In genomic region chr11:102207825-102208777, GRCm38 (mm10) we compare ENCODE assay signal across 8 mouse cellular contexts. TPM values are rescaled to one million over a fixed set of nuclear protein-coding genes. Genes with fewer than 3 reads are reported as not detected.
DNase-seq lines count a peak whose midpoint lies in the region; ATAC-seq and TF ChIP-seq lines count a peak whose summit lies in the region.

No protein-coding gene starts in this region.

- peak overlapping the region; percentile 68 for H3K27ac ChIP-seq in forebrain, embryonic 10.5 days
- no peak overlapping the region for H3K27ac ChIP-seq in forebrain, embryonic 11.5 days (ENCODE audit: low read depth, low read length)
- peak overlapping the region; percentile 8; the same call in 1 of the 2 replicates for H3K27ac ChIP-seq in bone marrow macrophage, adult 2 months (ENCODE audit: insufficient read depth, low read depth, low read length)
- H3K27ac ChIP-seq in heart, embryonic 14.5 days (replicated peaks in 1 of 2; ENCODE audit: control insufficient read depth in 1 of 2, insufficient read depth in 1 of 2, low read depth in 2 of 2, low read length in 2 of 2) = peak overlapping the region; percentile 62 to 68
- no peak overlapping the region for H3K27ac ChIP-seq in limb, embryonic 14.5 days (replicated peaks; ENCODE audit: low read depth, low read length)
- H3K27ac ChIP-seq in neural tube, embryonic 15.5 days (replicated peaks) = peak overlapping the region; percentile 51

- H3K27me3 ChIP-seq in forebrain, embryonic 10.5 days (ENCODE audit: poor library complexity, severe bottlenecking) = peaks cover 3% of the 10 kb centered on the region; the same call in 1 of the 2 replicates
- H3K27me3 ChIP-seq in forebrain, embryonic 11.5 days (ENCODE audit: control insufficient read depth, insufficient read depth, low read length) = no peaks in the 10 kb centered on the region
- no peaks in the 10 kb centered on the region for H3K27me3 ChIP-seq in heart, embryonic 14.5 days (ENCODE audit: control insufficient read depth, insufficient read depth, low read length)
- no peaks in the 10 kb centered on the region for H3K27me3 ChIP-seq in limb, embryonic 14.5 days (ENCODE audit: control insufficient read depth, insufficient read depth, low read length)
- H3K27me3 ChIP-seq in neural tube, embryonic 15.5 days (replicated peaks) = no peaks in the 10 kb centered on the region

- no peak overlapping the region for H3K4me2 ChIP-seq in forebrain, embryonic 11.5 days (ENCODE audit: low read depth, low read length, severe bottlenecking)
- H3K4me2 ChIP-seq in heart, embryonic 14.5 days (ENCODE audit: low read length) = peak overlapping the region; percentile 51
- no peak overlapping the region for H3K4me2 ChIP-seq in limb, embryonic 14.5 days (replicated peaks; ENCODE audit: low read depth, low read length, severe bottlenecking)
- H3K4me2 ChIP-seq in neural tube, embryonic 15.5 days = peak overlapping the region; percentile 0; the same call in 1 of the 2 replicates

- no peaks in the 10 kb centered on the region for H3K9me3 ChIP-seq in forebrain, embryonic 10.5 days
- H3K9me3 ChIP-seq in forebrain, embryonic 11.5 days (ENCODE audit: control insufficient read depth, low read length) = no peaks in the 10 kb centered on the region
- H3K9me3 ChIP-seq in heart, embryonic 14.5 days (ENCODE audit: control insufficient read depth, low read length) = no peaks in the 10 kb centered on the region
- no peaks in the 10 kb centered on the region for H3K9me3 ChIP-seq in limb, embryonic 14.5 days (ENCODE audit: control insufficient read depth, low read length)
- no peaks in the 10 kb centered on the region for H3K9me3 ChIP-seq in neural tube, embryonic 15.5 days (replicated peaks)

- no peak for ATAC-seq in forebrain, embryonic 11.5 days (replicated peaks; ENCODE audit: low FRiP score)
- no peak for ATAC-seq in heart, embryonic 14.5 days (ENCODE audit: insufficient number of reproducible peaks, insufficient read depth, low FRiP score, low read depth)
- ATAC-seq in limb, embryonic 14.5 days (ENCODE audit: low FRiP score, low read depth) = peak; percentile 27; the same call in 1 of the 2 replicates
- ATAC-seq in neural tube, embryonic 15.5 days (ENCODE audit: low FRiP score) = 0 out of 2 replicates have a peak, but pooled peaks have one; percentile 25
- ATAC-seq in erythroid progenitor cell, adult 5-6 weeks (replicated peaks; ENCODE audit: low FRiP score, poor library complexity, severe bottlenecking) = no peak

- H3K4me3 ChIP-seq in forebrain, embryonic 10.5 days = peak overlapping the region; percentile 23
- H3K4me3 ChIP-seq in forebrain, embryonic 11.5 days (ENCODE audit: low read depth, low read length) = no peak overlapping the region
- no peak overlapping the region for H3K4me3 ChIP-seq in bone marrow macrophage, adult 2 months (ENCODE audit: insufficient read depth, low read length)
- H3K4me3 ChIP-seq in heart, embryonic 14.5 days (ENCODE audit: control insufficient read depth in 1 of 2, insufficient read depth in 1 of 2, low read depth in 1 of 2, low read length in 2 of 2) = no peak overlapping the region
- no peak overlapping the region for H3K4me3 ChIP-seq in limb, embryonic 14.5 days (replicated peaks; ENCODE audit: low read length)
- H3K4me3 ChIP-seq in neural tube, embryonic 15.5 days (replicated peaks) = no peak overlapping the region

- H3K36me3 ChIP-seq in forebrain, embryonic 10.5 days (replicated peaks) = peaks cover 31% of the 10 kb centered on the region
- no peaks in the 10 kb centered on the region; the same call in 1 of the 2 replicates for H3K36me3 ChIP-seq in forebrain, embryonic 11.5 days (ENCODE audit: control insufficient read depth, insufficient read depth, low read length)
- H3K36me3 ChIP-seq in heart, embryonic 14.5 days (ENCODE audit: control insufficient read depth, insufficient read depth, low read length) = peaks cover 43% of the 10 kb centered on the region
- H3K36me3 ChIP-seq in limb, embryonic 14.5 days (ENCODE audit: control insufficient read depth, insufficient read depth, low read length) = peaks cover 42% of the 10 kb centered on the region
- H3K36me3 ChIP-seq in neural tube, embryonic 15.5 days = peaks cover 37% of the 10 kb centered on the region

- 44% methylated on average over 11 of the region's 11 CpGs for WGBS in forebrain, embryonic 10.5 days
- 35% methylated on average over 11 of the region's 11 CpGs for WGBS in forebrain, embryonic 11.5 days
- WGBS in heart, embryonic 14.5 days = 33% methylated on average over 11 of the region's 11 CpGs
- 56% methylated on average over 11 of the region's 11 CpGs for whole genome bisulfite sequencing in limb, embryonic 14.5 days
- 20% methylated on average over 11 of the region's 11 CpGs for WGBS in neural tube, embryonic 15.5 days

- no peak for TF ChIP-seq POLR2A in bone marrow macrophage, adult 2 months (IDR thresholded peaks at IDR 0.05; ENCODE audit: borderline replicate concordance, low read depth, low read length)
- no peak for TF ChIP-seq POLR2A in limb, embryonic 14.5 days (IDR thresholded peaks at IDR 0.05; ENCODE audit: borderline replicate concordance, extremely low read depth, insufficient read depth, insufficient read length)

- H3K4me1 ChIP-seq in forebrain, embryonic 10.5 days = peaks cover 59% of the 10 kb centered on the region
- peaks cover 12% of the 10 kb centered on the region; the same call in 1 of the 2 replicates for H3K4me1 ChIP-seq in forebrain, embryonic 11.5 days (replicated peaks; ENCODE audit: control insufficient read depth, insufficient read depth, low read length)
- peaks cover 27% of the 10 kb centered on the region for H3K4me1 ChIP-seq in bone marrow macrophage, adult 2 months (ENCODE audit: control insufficient read depth, insufficient read depth, low read length)
- H3K4me1 ChIP-seq in heart, embryonic 14.5 days (ENCODE audit: control insufficient read depth in 2 of 2, insufficient read depth in 2 of 2, low read length in 2 of 2) = peaks cover 52 to 83% of the 10 kb centered on the region in 2 experiments
- H3K4me1 ChIP-seq in limb, embryonic 14.5 days (ENCODE audit: control insufficient read depth, insufficient read depth, low read length) = peaks cover 17% of the 10 kb centered on the region
- peaks cover 59% of the 10 kb centered on the region for H3K4me1 ChIP-seq in neural tube, embryonic 15.5 days

- no peak overlapping the region; the same call in 1 of the 2 replicates for H3K9ac ChIP-seq in forebrain, embryonic 11.5 days (ENCODE audit: low read length)
- H3K9ac ChIP-seq in heart, embryonic 14.5 days (ENCODE audit: low read length) = peak overlapping the region; percentile 53
- H3K9ac ChIP-seq in limb, embryonic 14.5 days (ENCODE audit: low read depth, low read length, severe bottlenecking) = no peak overlapping the region
- H3K9ac ChIP-seq in neural tube, embryonic 15.5 days (replicated peaks) = peak overlapping the region; percentile 10; the same call in 1 of the 2 replicates

- no peak for TF ChIP-seq CTCF in bone marrow macrophage, adult 2 months (IDR thresholded peaks at IDR 0.05; ENCODE audit: low read depth, low read length)

- DNase-seq in forebrain, embryonic 10.5 days (ENCODE audit: extremely low spot score, low spot score) = peak; percentile 73
- DNase-seq in forebrain, embryonic 11.5 days (ENCODE audit: low spot score) = no peak
- DNase-seq in limb, embryonic 14.5 days (ENCODE audit: low spot score) = peak; percentile 56
- no peak for DNase-seq in urinary bladder, postnatal 10 days (ENCODE audit: low spot score)

RNA-seq across cellular contexts. Expression of gene G6pc3, which starts 18.7 kb away (rescaled TPM):
- polyA plus RNA-seq in forebrain, embryonic 10.5 days (2016; fragmentation: Nextera tagmentation; extraction: Ambion mirVana) = 38.0 and 39.5 TPM in 2 replicates
- polyA plus RNA-seq in forebrain, embryonic 11.5 days (2014; fragmentation: Nextera tagmentation; extraction: Ambion mirVana) = 30.6 and 32.2 TPM in 2 replicates
- 20.1 and 28.3 TPM in 2 replicates for polyA plus RNA-seq in bone marrow macrophage, adult 2 months (2012; ENCODE audit: insufficient read depth, insufficient read length, missing spikeins)
- 24.8 and 27.8 TPM in 2 replicates for polyA plus RNA-seq in heart, embryonic 14.5 days (2014; fragmentation: Nextera tagmentation; extraction: Ambion mirVana)
- polyA plus RNA-seq in limb, embryonic 14.5 days (2012; rRNA removed) = 42.7 and 60.4 TPM in 2 replicates
- polyA plus RNA-seq in limb, embryonic 14.5 days (2014; fragmentation: Nextera tagmentation; extraction: Ambion mirVana) = 27.6 and 33.7 TPM in 2 replicates
- 40.4 and 42.0 TPM in 2 replicates for polyA plus RNA-seq in neural tube, embryonic 15.5 days (2015; fragmentation: Nextera tagmentation; extraction: Ambion mirVana)
- 4.0 and 14.3 TPM in 2 replicates for total RNA-seq in erythroid progenitor cell, adult 5-6 weeks (2015; ENCODE audit: low replicate concordance)
- 4.4 and 8.6 TPM in 2 replicates for total RNA-seq in erythroid progenitor cell, adult 5-6 weeks (2017; ENCODE audit: low replicate concordance)

RNA-seq across cellular contexts. Expression of gene Hdac5, which starts 21.9 kb away (rescaled TPM):
- polyA plus RNA-seq in forebrain, embryonic 10.5 days (2016; fragmentation: Nextera tagmentation; extraction: Ambion mirVana) = 39.8 and 44.6 TPM in 2 replicates
- polyA plus RNA-seq in forebrain, embryonic 11.5 days (2014; fragmentation: Nextera tagmentation; extraction: Ambion mirVana) = 35.0 and 36.8 TPM in 2 replicates
- polyA plus RNA-seq in bone marrow macrophage, adult 2 months (2012; ENCODE audit: insufficient read depth, insufficient read length, missing spikeins) = 96.3 and 116 TPM in 2 replicates
- 52.1 and 54.5 TPM in 2 replicates for polyA plus RNA-seq in heart, embryonic 14.5 days (2014; fragmentation: Nextera tagmentation; extraction: Ambion mirVana)
- polyA plus RNA-seq in limb, embryonic 14.5 days (2012; rRNA removed) = 86.2 and 149 TPM in 2 replicates
- 46.7 and 57.4 TPM in 2 replicates for polyA plus RNA-seq in limb, embryonic 14.5 days (2014; fragmentation: Nextera tagmentation; extraction: Ambion mirVana)
- polyA plus RNA-seq in neural tube, embryonic 15.5 days (2015; fragmentation: Nextera tagmentation; extraction: Ambion mirVana) = 74.0 and 77.4 TPM in 2 replicates
- 11.9 and 36.9 TPM in 2 replicates for total RNA-seq in erythroid progenitor cell, adult 5-6 weeks (2015; ENCODE audit: low replicate concordance)
- 6.4 and 9.9 TPM in 2 replicates for total RNA-seq in erythroid progenitor cell, adult 5-6 weeks (2017; ENCODE audit: low replicate concordance)

RNA-seq across cellular contexts. Expression of gene Lsm12, which starts 23.0 kb away (rescaled TPM):
- 137 and 141 TPM in 2 replicates for polyA plus RNA-seq in forebrain, embryonic 10.5 days (2016; fragmentation: Nextera tagmentation; extraction: Ambion mirVana)
- polyA plus RNA-seq in forebrain, embryonic 11.5 days (2014; fragmentation: Nextera tagmentation; extraction: Ambion mirVana) = 73.2 and 78.7 TPM in 2 replicates
- polyA plus RNA-seq in bone marrow macrophage, adult 2 months (2012; ENCODE audit: insufficient read depth, insufficient read length, missing spikeins) = 43.3 and 47.7 TPM in 2 replicates
- 60.3 and 62.1 TPM in 2 replicates for polyA plus RNA-seq in heart, embryonic 14.5 days (2014; fragmentation: Nextera tagmentation; extraction: Ambion mirVana)
- 38.5 and 40.0 TPM in 2 replicates for polyA plus RNA-seq in limb, embryonic 14.5 days (2012; rRNA removed)
- polyA plus RNA-seq in limb, embryonic 14.5 days (2014; fragmentation: Nextera tagmentation; extraction: Ambion mirVana) = 83.8 and 86.0 TPM in 2 replicates
- polyA plus RNA-seq in neural tube, embryonic 15.5 days (2015; fragmentation: Nextera tagmentation; extraction: Ambion mirVana) = 111 and 121 TPM in 2 replicates
- 60.8 and 82.5 TPM in 2 replicates for total RNA-seq in erythroid progenitor cell, adult 5-6 weeks (2015; ENCODE audit: low replicate concordance)
- total RNA-seq in erythroid progenitor cell, adult 5-6 weeks (2017; ENCODE audit: low replicate concordance) = 28.0 and 39.7 TPM in 2 replicates

RNA-seq across cellular contexts. Expression of gene BC030867, which starts 40.6 kb away (rescaled TPM):
- polyA plus RNA-seq in forebrain, embryonic 10.5 days (2016; fragmentation: Nextera tagmentation; extraction: Ambion mirVana) = 27.3 TPM in 2 replicates
- polyA plus RNA-seq in forebrain, embryonic 11.5 days (2014; fragmentation: Nextera tagmentation; extraction: Ambion mirVana) = 23.5 and 26.6 TPM in 2 replicates
- 6.3 and 7.2 TPM in 2 replicates for polyA plus RNA-seq in bone marrow macrophage, adult 2 months (2012; ENCODE audit: insufficient read depth, insufficient read length, missing spikeins)
- 8.7 and 10.3 TPM in 2 replicates for polyA plus RNA-seq in heart, embryonic 14.5 days (2014; fragmentation: Nextera tagmentation; extraction: Ambion mirVana)
- 14.2 and 15.4 TPM in 2 replicates for polyA plus RNA-seq in limb, embryonic 14.5 days (2012; rRNA removed)
- 11.8 and 11.9 TPM in 2 replicates for polyA plus RNA-seq in limb, embryonic 14.5 days (2014; fragmentation: Nextera tagmentation; extraction: Ambion mirVana)
- 2.2 and 5.1 TPM in 2 replicates for polyA plus RNA-seq in neural tube, embryonic 15.5 days (2015; fragmentation: Nextera tagmentation; extraction: Ambion mirVana)
- 26.7 and 30.2 TPM in 2 replicates for total RNA-seq in erythroid progenitor cell, adult 5-6 weeks (2015; ENCODE audit: low replicate concordance)
- total RNA-seq in erythroid progenitor cell, adult 5-6 weeks (2017; ENCODE audit: low replicate concordance) = 14.4 and 14.5 TPM in 2 replicates

RNA-seq across cellular contexts. Expression of gene Tmem101, which starts 51.9 kb away (rescaled TPM):
- polyA plus RNA-seq in forebrain, embryonic 10.5 days (2016; fragmentation: Nextera tagmentation; extraction: Ambion mirVana) = 37.3 and 39.8 TPM in 2 replicates
- 35.7 and 38.9 TPM in 2 replicates for polyA plus RNA-seq in forebrain, embryonic 11.5 days (2014; fragmentation: Nextera tagmentation; extraction: Ambion mirVana)
- polyA plus RNA-seq in bone marrow macrophage, adult 2 months (2012; ENCODE audit: insufficient read depth, insufficient read length, missing spikeins) = 10.0 and 10.4 TPM in 2 replicates
- 28.2 and 34.1 TPM in 2 replicates for polyA plus RNA-seq in heart, embryonic 14.5 days (2014; fragmentation: Nextera tagmentation; extraction: Ambion mirVana)
- polyA plus RNA-seq in limb, embryonic 14.5 days (2012; rRNA removed) = 37.1 and 47.9 TPM in 2 replicates
- 29.7 and 34.5 TPM in 2 replicates for polyA plus RNA-seq in limb, embryonic 14.5 days (2014; fragmentation: Nextera tagmentation; extraction: Ambion mirVana)
- polyA plus RNA-seq in neural tube, embryonic 15.5 days (2015; fragmentation: Nextera tagmentation; extraction: Ambion mirVana) = 41.2 and 41.5 TPM in 2 replicates
- 1.1 and 1.3 TPM in 2 replicates for total RNA-seq in erythroid progenitor cell, adult 5-6 weeks (2015; ENCODE audit: low replicate concordance)
- 2.9 and 5.1 TPM in 2 replicates for total RNA-seq in erythroid progenitor cell, adult 5-6 weeks (2017; ENCODE audit: low replicate concordance)

Comparison
In these comparisons a context has a peak if more than half of its experiments do, and no peak if none do; other contexts are left out.
1. DNase-seq: peak in forebrain, embryonic 10.5 days (single experiment) and limb, embryonic 14.5 days (single experiment); none in forebrain, embryonic 11.5 days (single experiment) and urinary bladder, postnatal 10 days (single experiment).
2. H3K27ac ChIP-seq: peak in forebrain, embryonic 10.5 days (single experiment), bone marrow macrophage, adult 2 months (single experiment), heart, embryonic 14.5 days (2 of 2) and neural tube, embryonic 15.5 days (single experiment); none in forebrain, embryonic 11.5 days (single experiment) and limb, embryonic 14.5 days (single experiment).
3. ATAC-seq: peak in limb, embryonic 14.5 days (single experiment) and neural tube, embryonic 15.5 days (single experiment); none in forebrain, embryonic 11.5 days (single experiment), heart, embryonic 14.5 days (single experiment) and erythroid progenitor cell, adult 5-6 weeks (single experiment).
4. H3K4me2 ChIP-seq: peak in heart, embryonic 14.5 days (single experiment) and neural tube, embryonic 15.5 days (single experiment); none in forebrain, embryonic 11.5 days (single experiment) and limb, embryonic 14.5 days (single experiment).
5. H3K9ac ChIP-seq: peak in heart, embryonic 14.5 days (single experiment) and neural tube, embryonic 15.5 days (single experiment); none in forebrain, embryonic 11.5 days (single experiment) and limb, embryonic 14.5 days (single experiment).